Mouse (Mus musculus) liver, adult 2 months (tissue): ENCODE measurements around the gene E330021D16Rik. TPM values are rescaled to one million over a fixed set of nuclear protein-coding genes. Genes with fewer than 3 reads are reported as not detected.

Experiments used
- DNase-seq: peaks from one replicate; pipeline ENCODE4 v3.0.0-alpha.2; 2011; ENCODE audit warnings: low read depth, low spot score; ENCODE audit errors: extremely low read depth
- H3K27ac ChIP-seq: fragments of 200-500 bp; replicated peaks from 2 replicates; pipeline ENCODE4 v1.5.1; 2012; ENCODE audit warnings: low read depth, mild to moderate bottlenecking, control low read depth, inconsistent platforms, low read length; ENCODE audit not compliant: insufficient read depth
- H3K27me3 ChIP-seq: fragments of 200-500 bp; 2 replicates; pipeline ENCODE4 v1.6.1; 2012; ENCODE audit warnings: mild to moderate bottlenecking, moderate library complexity, low read length, inconsistent platforms; ENCODE audit not compliant: control insufficient read depth, insufficient read depth
- H3K36me3 ChIP-seq: fragments of 200-500 bp; 2 replicates; pipeline ENCODE4 v1.6.1; 2012; ENCODE audit warnings: low read length, inconsistent platforms; ENCODE audit not compliant: control insufficient read depth, insufficient read depth
- H3K4me1 ChIP-seq: fragments of 200-500 bp; 2 replicates; pipeline ENCODE4 v1.6.1; 2011; ENCODE audit warnings: low read length; ENCODE audit not compliant: control insufficient read depth, insufficient read depth
- H3K4me3 ChIP-seq: fragments of 200-500 bp; 2 replicates; pipeline ENCODE4 v1.5.1; 2011; ENCODE audit warnings: low read depth, mild to moderate bottlenecking, control low read depth, low read length, moderate library complexity; ENCODE audit not compliant: insufficient read depth
- H3K79me2 ChIP-seq: fragments of 200-500 bp; 2 replicates; pipeline ENCODE4 v1.6.1; 2012; ENCODE audit warnings: inconsistent platforms, mild to moderate bottlenecking, low read length, moderate library complexity; ENCODE audit not compliant: control insufficient read depth, insufficient read depth
- H3K9ac ChIP-seq: fragments of 200-500 bp; 2 replicates; pipeline ENCODE4 v1.6.1; 2012; ENCODE audit warnings: low read depth, mild to moderate bottlenecking, control low read depth, inconsistent platforms, low read length
- CTCF ChIP-seq: fragments of 200-500 bp; IDR thresholded peaks from 2 replicates; pipeline ENCODE4 v1.5.1; 2011; ENCODE audit warnings: low read depth, low read length, control low read depth
- POLR2A ChIP-seq: fragments of 200-500 bp; IDR thresholded peaks from 2 replicates; pipeline ENCODE4 v1.6.1; 2011; ENCODE audit warnings: low read length, control low read depth; ENCODE audit not compliant: insufficient read depth; ENCODE audit errors: extremely low read depth
- WGBS: fragments of 180-500 bp; shearing (Covaris S2); methylation state at CpG from one replicate; pipeline ENCODE4 v1.1.7; 2018; 5-methylcytosine and 5-hydroxymethylcytosine counted together
- polyA plus RNA-seq: library from polyadenylated mRNA; depleted of rRNA; stranded (reverse); fragments of >200 nt; gene quantifications from 2 replicates; pipeline ENCODE4 v1.2.3, GENCODE M21; 2012
- total RNA-seq: library from RNA; depleted of rRNA; stranded (reverse); fragments of >200 nt; gene quantifications from 2 replicates; pipeline ENCODE4 v1.2.3, GENCODE M21; 2014

Gene E330021D16Rik
- total and polyA plus RNA-seq, 2 experiments, result 0.07 TPM; not detected in 1

GRCm38 (mm10) chr6:136396860-136397259 lies 18.5 kb downstream of the E330021D16Rik start:
- Histone ChIP-seq H3K9ac (no peak overlapping the region), H3K4me1 (no peaks in the 10 kb centered on the region), H3K4me3 (no peak overlapping the region), H3K36me3 (no peaks in the 10 kb centered on the region), H3K27me3 (no peaks in the 10 kb centered on the region), H3K27ac (no peak overlapping the region), H3K79me2 (no peaks in the 10 kb centered on the region)
- no peak for TF ChIP-seq CTCF
- TF ChIP-seq POLR2A, result no peak
- 92% methylated on average over 9 of the region's 9 CpGs for WGBS
- no peak for DNase-seq

GRCm38 (mm10) chr6:136390262-136390661 lies 25.1 kb downstream of the E330021D16Rik start:
- H3K27ac ChIP-seq, result no peak overlapping the region
- no peak overlapping the region for H3K9ac ChIP-seq
- no peaks in the 10 kb centered on the region for H3K36me3 ChIP-seq
- no peaks in the 10 kb centered on the region for H3K4me1 ChIP-seq
- DNase-seq, result no peak
- no peak for TF ChIP-seq POLR2A
- TF ChIP-seq CTCF, result no peak
- no peaks in the 10 kb centered on the region for H3K27me3 ChIP-seq
- no peak overlapping the region for H3K4me3 ChIP-seq
- no peaks in the 10 kb centered on the region for H3K79me2 ChIP-seq
- WGBS, result 75% methylated on average over 9 of the region's 9 CpGs

- Histone ChIP-seq H3K27me3 (no peaks in the 10 kb centered on the region), H3K4me1 (no peaks in the 10 kb centered on the region), H3K9ac (no peak overlapping the region), H3K79me2 (no peaks in the 10 kb centered on the region), H3K27ac (no peak overlapping the region), H3K4me3 (no peak overlapping the region), H3K36me3 (no peaks in the 10 kb centered on the region)
- WGBS, result 78% methylated on average over 7 of the region's 7 CpGs
- no peak for DNase-seq
- TF ChIP-seq POLR2A (no peak), CTCF (peak; percentile 40; the same call in 1 of the 2 replicates)
These were observed 30.1 kb downstream of the E330021D16Rik start for GRCm38 (mm10) chr6:136385287-136385686.

GRCm38 (mm10) chr6:136383218-136383617 lies 32.2 kb downstream of the E330021D16Rik start:
- Histone ChIP-seq H3K9ac (no peak overlapping the region), H3K36me3 (no peaks in the 10 kb centered on the region), H3K4me1 (no peaks in the 10 kb centered on the region), H3K27me3 (no peaks in the 10 kb centered on the region), H3K79me2 (no peaks in the 10 kb centered on the region), H3K4me3 (no peak overlapping the region), H3K27ac (no peak overlapping the region)
- WGBS, result 86% methylated on average over 3 of the region's 3 CpGs
- no peak for DNase-seq
- no peak for TF ChIP-seq CTCF

GRCm38 (mm10) chr6:136376097-136376496 lies 39.3 kb downstream of the E330021D16Rik start:
- no peak for TF ChIP-seq POLR2A
- no peak for TF ChIP-seq CTCF
- DNase-seq, result no peak
- H3K27ac ChIP-seq, result no peak overlapping the region
- H3K9ac ChIP-seq, result no peak overlapping the region
- H3K79me2 ChIP-seq, result no peaks in the 10 kb centered on the region
- H3K36me3 ChIP-seq, result no peaks in the 10 kb centered on the region
- no peaks in the 10 kb centered on the region for H3K4me1 ChIP-seq
- H3K4me3 ChIP-seq, result no peak overlapping the region
- H3K27me3 ChIP-seq, result no peaks in the 10 kb centered on the region

- no peak overlapping the region for H3K9ac ChIP-seq
- WGBS, result 77% methylated on average over 12 of the region's 12 CpGs
- H3K27ac ChIP-seq, result no peak overlapping the region
- no peaks in the 10 kb centered on the region for H3K27me3 ChIP-seq
- no peak for DNase-seq
- H3K36me3 ChIP-seq, result no peaks in the 10 kb centered on the region
- no peaks in the 10 kb centered on the region for H3K79me2 ChIP-seq
- H3K4me3 ChIP-seq, result no peak overlapping the region
- H3K4me1 ChIP-seq, result no peaks in the 10 kb centered on the region
- TF ChIP-seq CTCF (no peak), POLR2A (no peak)
These were observed 50.8 kb downstream of the E330021D16Rik start for GRCm38 (mm10) chr6:136364430-136365098.
